Mouse (Mus musculus) forebrain, embryonic 11.5 days (tissue): ENCODE measurements around the gene Polk. TPM values are rescaled to one million over a fixed set of nuclear protein-coding genes. Genes with fewer than 3 reads are reported as not detected.

Experiments used
- ATAC-seq: fragments of 200-750 bp; cut with Nextera tagmentation; replicated peaks from 2 replicates; pipeline ENCODE4 v1.8.0; 2017; ENCODE audit warnings: moderate TSS enrichment; ENCODE audit not compliant: low FRiP score
- DNase-seq: peaks from one replicate; pipeline ENCODE4 v3.0.0-alpha.2; 2017; ENCODE audit warnings: low spot score
- H3K27ac ChIP-seq: fragments of 300-500 bp; sonication (generic); 2 replicates; pipeline ENCODE4 v1.5.1; 2014; ENCODE audit warnings: low read depth, low read length
- H3K27me3 ChIP-seq: fragments of 300-500 bp; sonication (generic); 2 replicates; pipeline ENCODE4 v1.6.1; 2014; ENCODE audit warnings: mild to moderate bottlenecking, low read length, mixed read lengths; ENCODE audit not compliant: control insufficient read depth, insufficient read depth
- H3K36me3 ChIP-seq: fragments of 300-500 bp; sonication (generic); 2 replicates; pipeline ENCODE4 v1.6.1; 2014; ENCODE audit warnings: mild to moderate bottlenecking, low read length, moderate library complexity, mixed read lengths; ENCODE audit not compliant: control insufficient read depth, insufficient read depth
- H3K4me1 ChIP-seq: fragments of 300-500 bp; sonication (generic); replicated peaks from 2 replicates; pipeline ENCODE4 v1.6.1; 2014; ENCODE audit warnings: low read length, mixed read lengths; ENCODE audit not compliant: control insufficient read depth, insufficient read depth
- H3K4me2 ChIP-seq: fragments of 300-500 bp; sonication (generic); 2 replicates; pipeline ENCODE4 v1.6.1; 2014; ENCODE audit warnings: low read depth, mild to moderate bottlenecking, low read length, moderate library complexity, mixed read lengths; ENCODE audit not compliant: severe bottlenecking
- H3K4me3 ChIP-seq: fragments of 300-500 bp; sonication (generic); 2 replicates; pipeline ENCODE4 v1.5.1; 2014; ENCODE audit warnings: low read depth, low read length
- H3K9ac ChIP-seq: fragments of 300-500 bp; sonication (generic); 2 replicates; pipeline ENCODE4 v1.6.1; 2014; ENCODE audit warnings: low read length
- H3K9me3 ChIP-seq: fragments of 300-500 bp; sonication (generic); 2 replicates; pipeline ENCODE4 v1.6.1; 2016; ENCODE audit warnings: low read length, mixed read lengths; ENCODE audit not compliant: control insufficient read depth
- WGBS: fragments of 180-500 bp; shearing (Covaris S2); extraction: QIAGEN DNeasy Blood & Tissue Kit; methylation state at CpG from one replicate; pipeline ENCODE4 v1.1.7; 2014; 5-methylcytosine and 5-hydroxymethylcytosine counted together
- polyA plus RNA-seq: library from polyadenylated mRNA; unstranded; fragments of >200 nt; fragmentation: Nextera tagmentation; extraction: Ambion mirVana; gene quantifications from 2 replicates; pipeline ENCODE4 v1.2.1, GENCODE M21; 2014

The Polk gene
- polyA plus RNA-seq = 9.6 and 10.4 TPM in 2 replicates

- WGBS = under 1% methylated on average over 49 of the region's 50 CpGs
- H3K27me3 ChIP-seq = no peaks in the 10 kb centered on the region
- peak; percentile 99 for ATAC-seq
- DNase-seq = peak; percentile 98
- peak within 1 kb of the TSS; percentile 78; the same call in 1 of the 2 replicates for H3K27ac ChIP-seq
- peak within 1 kb of the TSS; percentile 72 for H3K4me2 ChIP-seq
- H3K4me1 ChIP-seq = no peaks in the 10 kb centered on the region
- peak within 1 kb of the TSS; percentile 76 for H3K4me3 ChIP-seq
- H3K9ac ChIP-seq = peak within 1 kb of the TSS; percentile 91
- no peaks in the 10 kb centered on the region for H3K36me3 ChIP-seq
- no peaks in the 10 kb centered on the region for H3K9me3 ChIP-seq
Measured at GRCm38 (mm10) chr13:96542081-96542889, at the start of gene Polk, which contains the start of gene Col4a3bp. TSS of gene Polk (minus strand) at chr13:96542579. TSS of gene Col4a3bp (plus strand) at chr13:96542618.

GRCm38 (mm10) chr13:96588642-96589041 is 46.3 kb upstream of the Polk start:
- Histone ChIP-seq H3K36me3 (no peaks in the 10 kb centered on the region), H3K9ac (no peak overlapping the region), H3K4me1 (no peaks in the 10 kb centered on the region), H3K27ac (no peak overlapping the region), H3K4me3 (no peak overlapping the region), H3K27me3 (no peaks in the 10 kb centered on the region), H3K9me3 (no peaks in the 10 kb centered on the region), H3K4me2 (no peak overlapping the region)
- WGBS = 70% methylated on average over 1 of the region's 1 CpGs
- ATAC-seq (no peak), DNase-seq (no peak)

- H3K4me1 ChIP-seq = no peaks in the 10 kb centered on the region
- H3K27ac ChIP-seq = no peak overlapping the region
- H3K9ac ChIP-seq = no peak overlapping the region
- H3K27me3 ChIP-seq = no peaks in the 10 kb centered on the region
- H3K9me3 ChIP-seq = no peaks in the 10 kb centered on the region
- H3K4me3 ChIP-seq = no peak overlapping the region
- ATAC-seq (no peak), DNase-seq (no peak)
- H3K4me2 ChIP-seq = no peak overlapping the region
- H3K36me3 ChIP-seq = no peaks in the 10 kb centered on the region
- 97% methylated on average over 5 of the region's 5 CpGs for WGBS
Measured at GRCm38 (mm10) chr13:96586540-96586939, 44.2 kb upstream of the Polk start.

GRCm38 (mm10) chr13:96584201-96584600 is 41.8 kb upstream of the Polk start:
- 90% methylated on average over 2 of the region's 2 CpGs for WGBS
- H3K4me3 ChIP-seq = no peak overlapping the region
- ATAC-seq (no peak), DNase-seq (no peak)
- H3K4me2 ChIP-seq = no peak overlapping the region
- no peaks in the 10 kb centered on the region for H3K9me3 ChIP-seq
- H3K4me1 ChIP-seq = no peaks in the 10 kb centered on the region
- H3K36me3 ChIP-seq = no peaks in the 10 kb centered on the region
- H3K9ac ChIP-seq = no peak overlapping the region
- H3K27ac ChIP-seq = no peak overlapping the region
- no peaks in the 10 kb centered on the region for H3K27me3 ChIP-seq

- Histone ChIP-seq H3K27ac (no peak overlapping the region), H3K4me2 (no peak overlapping the region), H3K27me3 (no peaks in the 10 kb centered on the region), H3K9me3 (no peaks in the 10 kb centered on the region), H3K4me3 (no peak overlapping the region), H3K36me3 (no peaks in the 10 kb centered on the region), H3K9ac (no peak overlapping the region), H3K4me1 (no peaks in the 10 kb centered on the region)
- no peak for ATAC-seq
- 54% methylated on average over 1 of the region's 1 CpGs for WGBS
- no peak for DNase-seq
Measured at GRCm38 (mm10) chr13:96579979-96580378, 37.6 kb upstream of the Polk start.

DNA sequence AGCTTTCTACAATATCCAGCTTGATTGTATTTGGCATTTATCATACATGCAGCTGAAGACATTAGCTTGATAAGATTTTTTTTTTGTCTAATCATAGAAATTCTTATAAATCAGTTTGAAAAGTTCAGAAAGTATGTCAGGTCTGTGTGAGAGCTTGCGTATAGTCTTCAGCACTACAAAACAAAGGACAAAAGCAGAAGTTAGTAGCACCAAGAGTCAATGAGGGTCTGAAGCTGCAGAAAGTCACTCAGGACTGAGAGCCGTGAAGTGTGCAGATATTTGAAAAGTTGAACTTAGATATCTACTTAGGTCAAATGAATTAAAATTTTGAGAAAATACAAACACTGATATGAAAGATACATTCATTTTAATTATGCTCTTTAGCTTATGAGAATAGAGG is 36.7 kb upstream of the Polk start:
- Histone ChIP-seq H3K4me3 (no peak overlapping the region), H3K27me3 (no peaks in the 10 kb centered on the region), H3K36me3 (no peaks in the 10 kb centered on the region), H3K9ac (no peak overlapping the region), H3K4me1 (no peaks in the 10 kb centered on the region), H3K27ac (no peak overlapping the region), H3K4me2 (no peak overlapping the region), H3K9me3 (no peaks in the 10 kb centered on the region)
- DNase-seq (no peak), ATAC-seq (no peak)
- 75% methylated on average over 2 of the region's 2 CpGs for WGBS

- Histone ChIP-seq H3K9ac (no peak overlapping the region), H3K9me3 (no peaks in the 10 kb centered on the region), H3K4me3 (no peak overlapping the region), H3K27ac (no peak overlapping the region), H3K36me3 (no peaks in the 10 kb centered on the region), H3K4me2 (no peak overlapping the region), H3K27me3 (no peaks in the 10 kb centered on the region), H3K4me1 (no peaks in the 10 kb centered on the region; the same call in 1 of the 2 replicates)
- ATAC-seq (no peak), DNase-seq (no peak)
- WGBS = 88% methylated on average over 2 of the region's 2 CpGs
Measured at GRCm38 (mm10) chr13:96574170-96574569, 31.8 kb upstream of the Polk start.

- Histone ChIP-seq H3K36me3 (no peaks in the 10 kb centered on the region), H3K9ac (no peak overlapping the region), H3K4me3 (no peak overlapping the region), H3K27me3 (no peaks in the 10 kb centered on the region), H3K4me2 (no peak overlapping the region), H3K27ac (no peak overlapping the region), H3K9me3 (no peaks in the 10 kb centered on the region), H3K4me1 (no peaks in the 10 kb centered on the region; the same call in 1 of the 2 replicates)
- WGBS = 43% methylated on average over 6 of the region's 6 CpGs
- no peak for DNase-seq
- ATAC-seq = no peak
Measured at GRCm38 (mm10) chr13:96571016-96571361, 28.6 kb upstream of the Polk start.
